Mouse (Mus musculus): ENCODE results near the gene Rem1. TPM values are rescaled to one million over a fixed set of nuclear protein-coding genes. Genes with fewer than 3 reads are reported as not detected.

Rem1 gene
- polyA plus RNA-seq, 1 experiment from 2014 or later: 61.8 TPM

DNA sequence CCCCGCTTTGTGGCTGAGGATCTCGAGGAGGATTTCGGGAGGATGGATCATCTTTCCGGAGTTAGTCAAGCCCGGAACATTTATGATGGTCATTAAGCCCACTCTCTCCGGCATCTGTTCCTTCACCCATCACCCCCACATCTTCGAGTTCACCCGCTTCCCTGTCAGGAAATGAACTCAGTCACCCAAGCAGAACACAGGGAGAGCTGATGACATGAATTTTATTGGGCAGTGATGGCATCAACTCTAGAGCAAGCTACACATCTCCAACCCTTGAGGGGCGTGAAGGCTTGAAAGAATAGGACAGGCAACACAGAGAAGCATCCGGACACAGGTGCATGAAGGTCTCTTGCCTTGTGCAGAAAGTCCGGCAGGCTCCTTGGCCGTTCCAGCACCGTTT, 4.6 kb upstream of the Rem1 start:
- 20% methylated on average over 13 of the region's 13 CpGs for WGBS

GRCm38 (mm10) chr2:152622953-152623352, 3.8 kb upstream of the Rem1 start, which contains the start of gene Defb25:
TSS of gene Defb25 (minus strand) at chr2:152623053.
- Histone ChIP-seq H3K4me2 (replicated peaks; ENCODE audit: low read depth, low read length) (0 out of 2 replicates have a peak within 1 kb of the TSS, but pooled peaks have one; percentile 17), H3K4me1 (ENCODE audit: control insufficient read depth, insufficient read depth, low read length) (peaks cover 15% of the 10 kb centered on the region; the same call in 1 of the 2 replicates), H3K9ac (ENCODE audit: low read depth, low read length) (no peak within 1 kb of the TSS; the same call in 1 of the 2 replicates), H3K9me3 (ENCODE audit: control insufficient read depth, low read length) (0 out of 2 replicates have a peak, but pooled peaks cover 4% of the 10 kb centered on the region), H3K4me3 (ENCODE audit: low read length) (no peak within 1 kb of the TSS), H3K36me3 (ENCODE audit: control insufficient read depth, insufficient read depth, low read length) (no peaks in the 10 kb centered on the region), H3K27ac (ENCODE audit: low read depth, low read length) (peak within 1 kb of the TSS; percentile 82), H3K27me3 (ENCODE audit: control insufficient read depth, insufficient read depth, low read length) (no peaks in the 10 kb centered on the region)
- ATAC-seq (ENCODE audit: low FRiP score, low TSS enrichment): no peak
- 67% methylated on average over 7 of the region's 7 CpGs for WGBS

More for the DNA sequence above, 4.6 kb upstream of the Rem1 start:
- H3K36me3 ChIP-seq (ENCODE audit: control insufficient read depth, insufficient read depth, low read length): no peaks in the 10 kb centered on the region
- H3K27ac ChIP-seq (ENCODE audit: low read depth, low read length): peak overlapping the region; percentile 82; the same call in 1 of the 2 replicates
- 0 out of 2 replicates have a peak, but pooled peaks cover 4% of the 10 kb centered on the region for H3K9me3 ChIP-seq (ENCODE audit: control insufficient read depth, low read length)
- no peak overlapping the region for H3K4me2 ChIP-seq (replicated peaks; ENCODE audit: low read depth, low read length)
- ATAC-seq (ENCODE audit: low FRiP score, low TSS enrichment): peak; percentile 71
- H3K9ac ChIP-seq (ENCODE audit: low read depth, low read length): no peak overlapping the region
- no peak overlapping the region for H3K4me3 ChIP-seq (ENCODE audit: low read length)
- H3K4me1 ChIP-seq (ENCODE audit: control insufficient read depth, insufficient read depth, low read length): peaks cover 12% of the 10 kb centered on the region; the same call in 1 of the 2 replicates
- H3K27me3 ChIP-seq (ENCODE audit: control insufficient read depth, insufficient read depth, low read length): no peaks in the 10 kb centered on the region

GRCm38 (mm10) chr2:152624566-152624965, 2.2 kb upstream of the Rem1 start:
- Histone ChIP-seq H3K4me2 (replicated peaks; ENCODE audit: low read depth, low read length) (no peak overlapping the region), H3K4me1 (ENCODE audit: control insufficient read depth, insufficient read depth, low read length) (peaks cover 31% of the 10 kb centered on the region; the same call in 1 of the 2 replicates), H3K9me3 (ENCODE audit: control insufficient read depth, low read length) (0 out of 2 replicates have a peak, but pooled peaks cover 4% of the 10 kb centered on the region), H3K27ac (ENCODE audit: low read depth, low read length) (no peak overlapping the region), H3K27me3 (ENCODE audit: control insufficient read depth, insufficient read depth, low read length) (no peaks in the 10 kb centered on the region), H3K9ac (ENCODE audit: low read depth, low read length) (no peak overlapping the region), H3K36me3 (ENCODE audit: control insufficient read depth, insufficient read depth, low read length) (peaks cover 4% of the 10 kb centered on the region; the same call in 1 of the 2 replicates), H3K4me3 (ENCODE audit: low read length) (no peak overlapping the region)
- no peak for ATAC-seq (ENCODE audit: low FRiP score, low TSS enrichment)
- WGBS: 81% methylated on average over 2 of the region's 2 CpGs

DNA sequence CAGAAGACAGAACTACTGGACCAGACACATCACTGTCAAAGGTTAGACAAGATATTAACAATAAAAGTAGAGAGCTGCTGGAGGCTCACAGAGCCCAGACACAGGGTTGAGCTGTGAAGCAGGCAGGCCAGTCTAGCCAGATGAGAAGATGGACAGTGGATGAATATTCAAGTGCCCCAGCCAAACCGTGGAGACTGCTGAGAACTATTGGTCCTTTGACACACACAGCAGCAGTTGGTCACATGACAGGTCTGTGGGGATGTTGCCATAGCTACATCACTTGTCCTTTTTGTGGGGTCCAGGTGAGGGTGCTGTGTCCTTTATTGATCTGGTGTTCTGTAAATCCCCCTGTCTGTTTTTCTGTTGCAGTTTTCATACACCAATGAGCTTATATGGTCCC, 1.5 kb upstream of the Rem1 start:
- Histone ChIP-seq H3K27me3 (ENCODE audit: control insufficient read depth, insufficient read depth, low read length) (no peaks in the 10 kb centered on the region), H3K9ac (ENCODE audit: low read depth, low read length) (no peak overlapping the region), H3K9me3 (ENCODE audit: control insufficient read depth, low read length) (0 out of 2 replicates have a peak, but pooled peaks cover 4% of the 10 kb centered on the region), H3K4me2 (replicated peaks; ENCODE audit: low read depth, low read length) (no peak overlapping the region), H3K36me3 (ENCODE audit: control insufficient read depth, insufficient read depth, low read length) (peaks cover 9% of the 10 kb centered on the region; the same call in 1 of the 2 replicates), H3K4me3 (ENCODE audit: low read length) (no peak overlapping the region), H3K4me1 (ENCODE audit: control insufficient read depth, insufficient read depth, low read length) (peaks cover 37% of the 10 kb centered on the region; the same call in 1 of the 2 replicates), H3K27ac (ENCODE audit: low read depth, low read length) (no peak overlapping the region)
- ATAC-seq (ENCODE audit: low FRiP score, low TSS enrichment): no peak
- WGBS: 36% methylated on average over 1 of the region's 1 CpGs

GRCm38 (mm10) chr2:152628066-152628465, 1.3 kb downstream of the Rem1 start:
- 0 out of 2 replicates have a peak, but pooled peaks cover 4% of the 10 kb centered on the region for H3K9me3 ChIP-seq (ENCODE audit: control insufficient read depth, low read length)
- H3K4me3 ChIP-seq (ENCODE audit: low read length): peak overlapping the region; percentile 65
- peaks cover 49% of the 10 kb centered on the region for H3K4me1 ChIP-seq (ENCODE audit: control insufficient read depth, insufficient read depth, low read length)
- H3K27ac ChIP-seq (ENCODE audit: low read depth, low read length): peak overlapping the region; percentile 85
- H3K36me3 ChIP-seq (ENCODE audit: control insufficient read depth, insufficient read depth, low read length): peaks cover 16% of the 10 kb centered on the region; the same call in 1 of the 2 replicates
- 0 out of 2 replicates have a peak, but pooled peaks have one; percentile 6 for ATAC-seq (ENCODE audit: low FRiP score, low TSS enrichment)
- H3K9ac ChIP-seq (ENCODE audit: low read depth, low read length): peak overlapping the region; percentile 79; the same call in 1 of the 2 replicates
- H3K27me3 ChIP-seq (ENCODE audit: control insufficient read depth, insufficient read depth, low read length): no peaks in the 10 kb centered on the region
- WGBS: 36% methylated on average over 17 of the region's 17 CpGs
- peak overlapping the region; percentile 91 for H3K4me2 ChIP-seq (replicated peaks; ENCODE audit: low read depth, low read length)

DNA sequence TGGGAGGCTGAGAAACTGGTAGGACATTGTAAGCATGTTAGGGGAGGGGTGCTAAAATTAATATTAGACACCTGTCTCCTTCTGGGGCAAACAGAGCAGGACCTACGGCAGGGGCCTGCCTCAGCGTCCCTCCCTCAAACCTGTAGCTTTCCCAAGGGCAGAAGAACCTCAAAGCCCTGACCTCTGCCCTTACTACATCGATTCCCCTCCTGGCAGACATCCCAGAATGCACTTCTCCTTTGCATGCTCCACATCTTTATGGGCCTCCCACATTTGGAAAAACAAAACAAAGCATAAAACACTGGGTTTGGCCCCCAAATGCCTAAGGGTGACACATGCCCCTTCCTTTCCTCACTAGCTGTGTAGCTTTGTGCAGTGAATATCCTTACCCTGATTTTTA, 2.5 kb downstream of the Rem1 start:
- peak overlapping the region; percentile 65 for H3K4me3 ChIP-seq (ENCODE audit: low read length)

GRCm38 (mm10) chr2:152629904-152630303, 3.2 kb downstream of the Rem1 start:
- H3K4me1 ChIP-seq (ENCODE audit: control insufficient read depth, insufficient read depth, low read length): peaks cover 62% of the 10 kb centered on the region
- ATAC-seq (ENCODE audit: low FRiP score, low TSS enrichment): no peak
- no peak overlapping the region for H3K9ac ChIP-seq (ENCODE audit: low read depth, low read length)
- no peaks in the 10 kb centered on the region for H3K9me3 ChIP-seq (ENCODE audit: control insufficient read depth, low read length)
- no peak overlapping the region; the same call in 1 of the 2 replicates for H3K27ac ChIP-seq (ENCODE audit: low read depth, low read length)
- peaks cover 28% of the 10 kb centered on the region for H3K36me3 ChIP-seq (ENCODE audit: control insufficient read depth, insufficient read depth, low read length)
- WGBS: 88% methylated on average over 6 of the region's 6 CpGs
- H3K4me3 ChIP-seq (ENCODE audit: low read length): 0 out of 2 replicates have a peak overlapping the region, but pooled peaks have one; percentile 65
- peak overlapping the region; percentile 91 for H3K4me2 ChIP-seq (replicated peaks; ENCODE audit: low read depth, low read length)
- H3K27me3 ChIP-seq (ENCODE audit: control insufficient read depth, insufficient read depth, low read length): no peaks in the 10 kb centered on the region

More for the DNA sequence above, 2.5 kb downstream of the Rem1 start:
- Histone ChIP-seq H3K4me2 (replicated peaks; ENCODE audit: low read depth, low read length) (peak overlapping the region; percentile 91), H3K9ac (ENCODE audit: low read depth, low read length) (no peak overlapping the region), H3K9me3 (ENCODE audit: control insufficient read depth, low read length) (no peaks in the 10 kb centered on the region), H3K27me3 (ENCODE audit: control insufficient read depth, insufficient read depth, low read length) (no peaks in the 10 kb centered on the region), H3K4me1 (ENCODE audit: control insufficient read depth, insufficient read depth, low read length) (peaks cover 58% of the 10 kb centered on the region), H3K27ac (ENCODE audit: low read depth, low read length) (no peak overlapping the region; the same call in 1 of the 2 replicates), H3K36me3 (ENCODE audit: control insufficient read depth, insufficient read depth, low read length) (peaks cover 23% of the 10 kb centered on the region)
- ATAC-seq (ENCODE audit: low FRiP score, low TSS enrichment): no peak
- WGBS: 26% methylated on average over 3 of the region's 3 CpGs

- 50% methylated on average over 17 of the region's 17 CpGs for WGBS
- no peak for ATAC-seq (ENCODE audit: low FRiP score, low TSS enrichment)
- Histone ChIP-seq H3K27me3 (ENCODE audit: control insufficient read depth, insufficient read depth, low read length) (no peaks in the 10 kb centered on the region), H3K9ac (ENCODE audit: low read depth, low read length) (0 out of 2 replicates have a peak overlapping the region, but pooled peaks have one; percentile 7), H3K36me3 (ENCODE audit: control insufficient read depth, insufficient read depth, low read length) (peaks cover 29% of the 10 kb centered on the region), H3K4me2 (replicated peaks; ENCODE audit: low read depth, low read length) (no peak overlapping the region; the same call in 1 of the 2 replicates), H3K9me3 (ENCODE audit: control insufficient read depth, low read length) (no peaks in the 10 kb centered on the region), H3K27ac (ENCODE audit: low read depth, low read length) (peak overlapping the region; percentile 73), H3K4me3 (ENCODE audit: low read length) (no peak overlapping the region), H3K4me1 (ENCODE audit: control insufficient read depth, insufficient read depth, low read length) (peaks cover 57% of the 10 kb centered on the region)
These were observed 6.6 kb downstream of the Rem1 start for GRCm38 (mm10) chr2:152633334-152633733.

GRCm38 (mm10) chr2:152634311-152634710, 7.6 kb downstream of the Rem1 start:
- Histone ChIP-seq H3K9me3 (ENCODE audit: control insufficient read depth, low read length) (no peaks in the 10 kb centered on the region), H3K36me3 (ENCODE audit: control insufficient read depth, insufficient read depth, low read length) (peaks cover 25% of the 10 kb centered on the region), H3K27me3 (ENCODE audit: control insufficient read depth, insufficient read depth, low read length) (no peaks in the 10 kb centered on the region), H3K9ac (ENCODE audit: low read depth, low read length) (0 out of 2 replicates have a peak overlapping the region, but pooled peaks have one; percentile 4), H3K4me3 (ENCODE audit: low read length) (no peak overlapping the region), H3K4me2 (replicated peaks; ENCODE audit: low read depth, low read length) (no peak overlapping the region), H3K4me1 (ENCODE audit: control insufficient read depth, insufficient read depth, low read length) (peaks cover 57% of the 10 kb centered on the region), H3K27ac (ENCODE audit: low read depth, low read length) (peak overlapping the region; percentile 93)
- 77% methylated on average over 29 of the region's 29 CpGs for WGBS
- ATAC-seq (ENCODE audit: low FRiP score, low TSS enrichment): no peak

Measured in kidney, embryonic 14.5 days (tissue).